Mouse (Mus musculus) thymus, adult 2 months (tissue): ENCODE measurements around the gene Rps6ka4.

Source experiments
- CTCF ChIP-seq: fragments of 200-500 bp; IDR thresholded peaks from 2 replicates; pipeline ENCODE4 v1.5.1; 2012; ENCODE audit warnings: mild to moderate bottlenecking, control low read depth, low read length, moderate library complexity, borderline replicate concordance; ENCODE audit not compliant: control insufficient read depth, poor library complexity, insufficient read depth; ENCODE audit errors: extremely low read depth
- POLR2A ChIP-seq: fragments of 200-500 bp; IDR thresholded peaks from 2 replicates; pipeline ENCODE4 v1.6.1; 2012; ENCODE audit warnings: mild to moderate bottlenecking, low read length, control low read depth, moderate library complexity; ENCODE audit not compliant: control insufficient read depth, poor library complexity, insufficient read depth; ENCODE audit errors: extremely low read depth

- TF ChIP-seq CTCF, result no peak
- no peak for TF ChIP-seq POLR2A
These were observed 12.2 kb upstream of the Rps6ka4 start for GRCm38 (mm10) chr19:6852393-6853305.
